Mouse (Mus musculus) lung, embryonic 15.5 days (tissue): ENCODE measurements around the gene Asb6. TPM values are rescaled to one million over a fixed set of nuclear protein-coding genes. Genes with fewer than 3 reads are reported as not detected.

Source experiments
- ATAC-seq: fragments of 200-750 bp; cut with Nextera tagmentation; 2 replicates; pipeline ENCODE4 v1.8.0; 2017; ENCODE audit warnings: moderate number of reproducible peaks, borderline replicate concordance; ENCODE audit not compliant: low FRiP score, low TSS enrichment; ENCODE audit errors: extremely low read depth
- H3K27ac ChIP-seq: fragments of 300-500 bp; sonication (generic); 2 replicates; pipeline ENCODE4 v1.5.1; 2015; ENCODE audit warnings: moderate library complexity, mild to moderate bottlenecking, inconsistent platforms
- H3K27me3 ChIP-seq: fragments of 300-500 bp; sonication (generic); 2 replicates; pipeline ENCODE4 v1.6.1; 2015; ENCODE audit warnings: inconsistent platforms
- H3K36me3 ChIP-seq: fragments of 300-500 bp; sonication (generic); 2 replicates; pipeline ENCODE4 v1.6.1; 2015; ENCODE audit warnings: inconsistent platforms
- H3K4me1 ChIP-seq: fragments of 300-500 bp; sonication (generic); 2 replicates; pipeline ENCODE4 v1.6.1; 2015; ENCODE audit warnings: inconsistent platforms
- H3K4me2 ChIP-seq: fragments of 300-500 bp; sonication (generic); 2 replicates; pipeline ENCODE4 v1.6.1; 2015; ENCODE audit warnings: inconsistent platforms, mild to moderate bottlenecking, moderate library complexity
- H3K4me3 ChIP-seq: fragments of 300-500 bp; sonication (generic); 2 replicates; pipeline ENCODE4 v1.5.1; 2015; ENCODE audit warnings: mild to moderate bottlenecking, inconsistent platforms
- H3K9ac ChIP-seq: fragments of 300-500 bp; sonication (generic); 2 replicates; pipeline ENCODE4 v1.6.1; 2015; ENCODE audit warnings: inconsistent platforms
- H3K9me3 ChIP-seq: fragments of 300-500 bp; sonication (generic); 2 replicates; pipeline ENCODE4 v1.6.1; 2016; ENCODE audit warnings: inconsistent platforms
- WGBS: fragments of 180-500 bp; shearing (Covaris S2); methylation state at CpG from one replicate; pipeline ENCODE4 v1.1.7; 2015; 5-methylcytosine and 5-hydroxymethylcytosine counted together
- polyA plus RNA-seq: library from polyadenylated mRNA; unstranded; fragments of >200 nt; fragmentation: Nextera tagmentation; extraction: Ambion mirVana; gene quantifications from 2 replicates; pipeline ENCODE4 v1.2.1, GENCODE M21; 2015

Gene Asb6
- polyA plus RNA-seq, 1 experiment from 2014 or later, result 34.0 TPM

DNA sequence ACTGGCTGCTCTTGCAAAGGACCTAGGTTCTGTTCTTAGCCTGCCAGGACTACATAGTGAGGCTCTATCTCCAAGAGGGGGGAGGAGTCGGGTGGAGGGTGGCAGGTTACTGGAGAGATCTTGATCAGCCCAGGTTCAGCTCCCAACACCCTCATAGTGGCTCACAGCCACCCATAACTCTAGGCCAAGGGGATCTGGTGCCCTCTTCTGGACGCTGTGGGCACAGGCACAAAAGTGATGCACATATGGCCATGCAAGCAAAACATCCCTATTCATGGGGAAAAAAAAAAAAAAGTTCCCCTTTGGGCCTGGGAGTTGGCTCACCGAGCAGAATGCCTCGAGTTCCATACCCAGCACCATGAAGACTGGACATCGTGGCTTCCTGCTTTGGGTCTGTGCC is 818 bp downstream of the Asb6 start:
- Histone ChIP-seq H3K9me3 (no peaks in the 10 kb centered on the region), H3K27ac (no peak overlapping the region), H3K9ac (no peak overlapping the region), H3K4me2 (no peak overlapping the region), H3K4me3 (no peak overlapping the region), H3K27me3 (no peaks in the 10 kb centered on the region), H3K4me1 (peaks cover 15% of the 10 kb centered on the region), H3K36me3 (peaks cover 25% of the 10 kb centered on the region)
- 40% methylated on average over 5 of the region's 5 CpGs for WGBS
- ATAC-seq, result no peak

DNA sequence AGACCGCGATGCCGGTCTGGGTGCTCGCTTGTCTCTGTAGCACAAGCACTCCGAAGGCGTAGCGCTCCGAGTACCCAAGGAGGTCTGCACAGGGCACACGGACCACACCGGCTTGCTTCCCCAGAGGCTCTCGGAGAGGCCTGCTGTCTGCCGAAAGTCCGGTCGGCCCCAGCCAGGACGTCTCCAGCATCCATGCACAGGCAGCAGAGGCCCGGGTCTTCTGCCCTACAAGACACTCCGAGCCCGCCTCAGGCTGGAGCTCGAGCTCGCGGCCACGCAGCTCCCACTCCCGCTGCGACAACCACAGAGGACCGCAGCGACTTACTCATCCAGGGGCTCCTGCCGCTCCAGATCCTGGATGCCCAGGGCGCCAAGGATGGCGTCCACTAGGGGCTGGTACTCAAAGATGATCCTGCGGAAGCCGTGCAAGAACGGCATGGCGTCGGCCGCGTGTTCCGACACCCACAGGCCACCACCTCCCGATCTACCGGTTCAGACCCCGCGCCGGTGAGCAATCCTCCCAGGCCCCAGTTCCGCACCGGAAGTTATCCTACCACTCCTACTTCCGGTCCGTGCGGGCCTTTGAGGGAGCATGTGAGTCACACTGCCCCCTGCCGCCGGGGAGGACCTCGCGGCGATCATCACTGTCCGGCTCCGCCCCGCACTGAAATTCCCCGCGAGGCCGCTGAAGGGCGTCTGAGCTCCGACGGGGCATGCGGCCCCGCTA is 2.2 kb downstream of the Asb6 start:
- peak overlapping the region; percentile 57 for H3K27ac ChIP-seq
- H3K4me1 ChIP-seq, result peaks cover 28% of the 10 kb centered on the region
- peak overlapping the region; percentile 99 for H3K4me3 ChIP-seq
- peak overlapping the region; percentile 91 for H3K4me2 ChIP-seq
- WGBS, result under 1% methylated on average over 63 of the region's 63 CpGs
- H3K27me3 ChIP-seq, result no peaks in the 10 kb centered on the region
- peak overlapping the region; percentile 96 for H3K9ac ChIP-seq
- H3K36me3 ChIP-seq, result peaks cover 39% of the 10 kb centered on the region
- ATAC-seq, result peak; percentile 60; the same call in 1 of the 2 replicates
- no peaks in the 10 kb centered on the region for H3K9me3 ChIP-seq

- Histone ChIP-seq H3K4me3 (peak overlapping the region; percentile 99), H3K9ac (peak overlapping the region; percentile 96), H3K9me3 (no peaks in the 10 kb centered on the region), H3K27me3 (no peaks in the 10 kb centered on the region), H3K4me1 (peaks cover 35% of the 10 kb centered on the region), H3K36me3 (peaks cover 48% of the 10 kb centered on the region), H3K27ac (peak overlapping the region; percentile 57; the same call in 1 of the 2 replicates), H3K4me2 (peak overlapping the region; percentile 91)
- WGBS, result 28% methylated on average over 26 of the region's 26 CpGs
- no peak for ATAC-seq
These were observed 3.0 kb downstream of the Asb6 start for GRCm38 (mm10) chr2:30826825-30827748.

- Histone ChIP-seq H3K9ac (no peak overlapping the region), H3K36me3 (peaks cover 73% of the 10 kb centered on the region)
These were observed 6.6 kb downstream of the Asb6 start for GRCm38 (mm10) chr2:30823385-30824153.

GRCm38 (mm10) chr2:30822460-30822859 is 7.7 kb downstream of the Asb6 start:
- Histone ChIP-seq H3K4me3 (no peak overlapping the region), H3K9me3 (no peaks in the 10 kb centered on the region), H3K36me3 (peaks cover 73% of the 10 kb centered on the region), H3K27ac (peak overlapping the region; percentile 75), H3K27me3 (no peaks in the 10 kb centered on the region), H3K4me2 (no peak overlapping the region), H3K9ac (no peak overlapping the region), H3K4me1 (peaks cover 38% of the 10 kb centered on the region)
- no peak for ATAC-seq
- WGBS, result 84% methylated on average over 8 of the region's 8 CpGs

More at GRCm38 (mm10) chr2:30823385-30824153, 6.6 kb downstream of the Asb6 start:
- WGBS, result 60% methylated on average over 13 of the region's 13 CpGs
- Histone ChIP-seq H3K27ac (peak overlapping the region; percentile 75), H3K4me3 (no peak overlapping the region), H3K9me3 (no peaks in the 10 kb centered on the region), H3K27me3 (no peaks in the 10 kb centered on the region), H3K4me2 (no peak overlapping the region), H3K4me1 (peaks cover 43% of the 10 kb centered on the region)
- ATAC-seq, result peak; percentile 88

- H3K27me3 ChIP-seq, result no peaks in the 10 kb centered on the region
- H3K4me1 ChIP-seq, result peaks cover 28% of the 10 kb centered on the region
- H3K9ac ChIP-seq, result no peak overlapping the region
- 94% methylated on average over 3 of the region's 3 CpGs for WGBS
- no peak overlapping the region for H3K4me3 ChIP-seq
- no peak for ATAC-seq
- no peaks in the 10 kb centered on the region for H3K9me3 ChIP-seq
- peaks cover 72% of the 10 kb centered on the region for H3K36me3 ChIP-seq
- H3K4me2 ChIP-seq, result no peak overlapping the region
- no peak overlapping the region for H3K27ac ChIP-seq
These were observed 9.1 kb downstream of the Asb6 start for GRCm38 (mm10) chr2:30821073-30821472.

DNA sequence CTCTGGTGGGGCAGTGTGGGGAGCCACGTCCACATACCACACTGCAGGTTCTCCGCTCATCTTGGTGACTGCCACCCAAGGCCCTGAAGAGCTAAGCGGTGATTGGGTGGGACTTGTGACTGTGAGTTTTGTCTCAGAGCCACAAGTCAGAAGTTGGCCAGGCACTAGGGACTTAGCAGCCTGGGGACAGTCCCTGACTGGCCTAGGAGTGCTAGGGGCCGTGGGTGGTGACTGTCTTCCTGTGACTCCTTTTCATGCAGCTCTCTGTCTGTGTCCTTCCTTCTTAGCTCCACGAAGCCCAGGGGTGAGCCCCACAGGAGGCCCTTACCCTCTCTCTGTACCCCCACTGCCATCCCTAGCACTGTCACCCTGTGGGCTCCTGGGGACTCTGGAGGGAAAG is 10.3 kb downstream of the Asb6 start:
- Histone ChIP-seq H3K27ac (no peak overlapping the region), H3K36me3 (peaks cover 72% of the 10 kb centered on the region), H3K4me1 (peaks cover 28% of the 10 kb centered on the region), H3K9me3 (no peaks in the 10 kb centered on the region), H3K4me3 (no peak overlapping the region), H3K27me3 (no peaks in the 10 kb centered on the region), H3K4me2 (no peak overlapping the region), H3K9ac (no peak overlapping the region)
- 92% methylated on average over 5 of the region's 5 CpGs for WGBS
- ATAC-seq, result no peak

DNA sequence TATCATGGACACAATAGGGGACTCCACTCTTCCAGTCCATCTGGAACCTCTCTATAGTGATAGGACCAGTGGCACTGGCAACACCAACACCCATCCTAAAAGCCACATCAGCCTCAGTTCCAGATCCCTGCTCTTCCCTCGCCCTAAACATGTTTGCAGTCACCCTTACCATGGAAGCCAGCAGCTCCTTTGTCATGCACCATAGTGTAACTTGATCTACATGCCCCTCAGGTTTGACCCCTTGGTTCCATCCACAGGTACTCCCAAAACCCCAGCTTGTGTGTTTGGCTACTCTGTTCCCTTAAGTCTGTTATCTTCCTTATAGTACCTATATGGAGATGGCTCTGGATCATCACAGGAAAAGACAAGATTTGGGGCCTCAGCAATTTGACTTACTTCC is 13.8 kb downstream of the Asb6 start:
- Histone ChIP-seq H3K27me3 (no peaks in the 10 kb centered on the region), H3K9ac (no peak overlapping the region), H3K36me3 (peaks cover 59% of the 10 kb centered on the region), H3K4me3 (no peak overlapping the region), H3K27ac (no peak overlapping the region), H3K4me2 (no peak overlapping the region), H3K9me3 (no peaks in the 10 kb centered on the region), H3K4me1 (0 out of 2 replicates have a peak, but pooled peaks cover 6% of the 10 kb centered on the region)
- no peak for ATAC-seq
- 85% methylated on average over 1 of the region's 1 CpGs for WGBS

DNA sequence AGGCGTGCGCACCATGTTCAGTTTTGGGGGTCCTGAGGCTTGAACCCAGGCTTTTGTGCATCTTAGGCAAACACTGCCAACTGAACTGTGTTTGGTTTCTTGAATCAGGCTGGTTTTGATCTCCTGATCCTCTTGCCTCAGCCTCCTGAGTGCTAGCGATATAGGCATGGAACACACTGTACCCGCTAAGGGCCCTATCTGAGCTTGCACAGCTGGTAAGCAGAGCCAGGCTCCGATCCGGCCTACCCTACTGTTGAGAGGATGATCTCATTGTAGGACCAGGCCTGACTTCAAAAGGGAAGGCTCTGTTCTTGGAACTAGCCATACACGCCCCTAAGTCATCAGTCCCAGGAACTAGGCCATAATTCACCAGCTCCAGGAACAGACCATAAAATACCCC is 19.6 kb downstream of the Asb6 start:
- Histone ChIP-seq H3K4me1 (peaks cover 35% of the 10 kb centered on the region), H3K36me3 (peaks cover 26% of the 10 kb centered on the region), H3K27me3 (no peaks in the 10 kb centered on the region), H3K27ac (no peak overlapping the region), H3K9ac (no peak overlapping the region), H3K4me3 (no peak overlapping the region), H3K4me2 (no peak overlapping the region), H3K9me3 (no peaks in the 10 kb centered on the region)
- ATAC-seq, result no peak
- WGBS, result 84% methylated on average over 7 of the region's 7 CpGs

DNA sequence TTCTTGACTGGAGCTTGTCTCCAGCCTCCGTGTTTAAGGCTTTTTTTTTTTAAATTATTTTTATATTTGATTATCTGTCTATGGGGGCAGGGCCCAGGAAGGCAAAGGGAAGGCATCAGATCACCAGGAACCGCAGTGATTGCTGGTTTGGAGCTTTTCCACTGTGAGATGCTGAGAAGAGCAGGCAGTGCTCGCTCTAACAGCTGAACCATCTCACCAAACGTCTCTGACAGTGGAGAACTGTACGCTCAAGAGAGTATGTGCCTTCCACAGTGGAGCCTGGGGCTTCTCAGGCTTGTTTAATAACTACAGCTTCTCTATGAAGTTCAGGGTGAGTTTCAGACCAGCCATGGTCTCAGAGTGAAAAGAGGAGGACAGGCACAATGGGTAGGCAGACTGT is 20.6 kb downstream of the Asb6 start:
- H3K9me3 ChIP-seq, result no peaks in the 10 kb centered on the region
- no peak for ATAC-seq
- H3K4me2 ChIP-seq, result peak overlapping the region; percentile 5; the same call in 1 of the 2 replicates
- H3K4me3 ChIP-seq, result no peak overlapping the region
- WGBS, result 37% methylated on average over 5 of the region's 5 CpGs
- H3K27me3 ChIP-seq, result no peaks in the 10 kb centered on the region
- peaks cover 16% of the 10 kb centered on the region for H3K36me3 ChIP-seq
- 0 out of 2 replicates have a peak overlapping the region, but pooled peaks have one; percentile 1 for H3K27ac ChIP-seq
- H3K9ac ChIP-seq, result no peak overlapping the region
- peaks cover 35% of the 10 kb centered on the region for H3K4me1 ChIP-seq

DNA sequence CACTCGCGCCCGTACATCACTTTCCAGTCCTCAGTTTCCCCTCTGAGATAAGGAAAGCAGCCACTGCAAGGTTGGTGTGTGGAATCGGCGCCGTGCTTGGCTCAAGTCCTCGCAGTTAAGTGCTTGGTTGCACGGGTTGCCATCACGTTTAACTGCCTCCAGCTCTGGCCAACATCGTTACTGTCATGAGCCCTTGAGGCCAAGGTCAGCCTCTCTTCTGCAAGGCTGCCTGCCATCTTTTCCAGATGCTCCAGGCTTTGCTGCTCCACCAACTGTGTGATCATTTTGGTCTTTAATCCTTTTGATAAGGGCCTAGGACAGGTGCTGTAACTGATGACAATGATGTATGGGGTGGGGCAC is 21.9 kb downstream of the Asb6 start:
- WGBS, result under 1% methylated on average over 10 of the region's 10 CpGs
- Histone ChIP-seq H3K36me3 (peaks cover 8% of the 10 kb centered on the region), H3K4me3 (peak overlapping the region; percentile 68), H3K27ac (peak overlapping the region; percentile 64), H3K9me3 (no peaks in the 10 kb centered on the region), H3K27me3 (no peaks in the 10 kb centered on the region), H3K4me2 (peak overlapping the region; percentile 87), H3K9ac (peak overlapping the region; percentile 70), H3K4me1 (peaks cover 35% of the 10 kb centered on the region)
- ATAC-seq, result no peak
